Mouse (Mus musculus): ENCODE data around the gene Myo5c.

Myo5c gene

GRCm38 (mm10) chr9:75322099-75322885 lies 90.5 kb downstream of the Myo5c start:
- no peak for DNase-seq (ENCODE audit: low spot score in 2 of 2)

GRCm38 (mm10) chr9:75328047-75328446 lies 96.2 kb downstream of the Myo5c start:
- DNase-seq (ENCODE audit: low spot score in 2 of 2), result no peak

- DNase-seq (ENCODE audit: low spot score in 2 of 2), result no peak
Measured at GRCm38 (mm10) chr9:75330821-75331220, 99.0 kb downstream of the Myo5c start.

GRCm38 (mm10) chr9:75334440-75334839 lies 102.6 kb downstream of the Myo5c start:
- no peak for DNase-seq (ENCODE audit: low spot score in 2 of 2)

GRCm38 (mm10) chr9:75338016-75338415 lies 106.2 kb downstream of the Myo5c start:
- no peak for DNase-seq (ENCODE audit: low spot score in 2 of 2)

- DNase-seq (ENCODE audit: low spot score in 2 of 2), result no peak
Measured at GRCm38 (mm10) chr9:75342433-75342832, 110.6 kb downstream of the Myo5c start.

GRCm38 (mm10) chr9:75347458-75347857 lies 115.6 kb downstream of the Myo5c start, which contains the start of gene Bcl2l10:
Gene Bcl2l10 (plus strand): TSS chr9:75347758.
- DNase-seq (ENCODE audit: low spot score in 2 of 2), result no peak

DNA sequence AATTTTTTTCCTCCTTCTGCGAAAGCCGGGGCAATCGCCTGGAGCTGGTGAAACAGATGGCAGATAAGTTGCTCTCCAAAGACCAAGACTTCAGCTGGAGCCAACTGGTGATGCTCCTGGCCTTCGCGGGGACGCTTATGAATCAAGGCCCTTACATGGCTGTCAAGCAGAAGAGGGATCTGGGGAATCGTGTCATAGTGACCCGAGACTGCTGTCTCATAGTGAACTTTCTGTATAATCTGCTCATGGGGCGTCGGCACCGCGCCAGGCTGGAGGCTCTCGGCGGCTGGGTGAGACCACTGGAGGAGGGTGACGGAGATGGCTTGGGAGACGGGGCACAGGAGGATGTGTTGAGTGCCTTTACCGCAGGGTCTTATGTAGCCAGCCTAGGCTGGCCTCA lies 116.2 kb downstream of the Myo5c start:
- no peak for DNase-seq (ENCODE audit: low spot score in 2 of 2)

GRCm38 (mm10) chr9:75348641-75349040 lies 116.8 kb downstream of the Myo5c start:
- no peak for DNase-seq (ENCODE audit: low spot score in 2 of 2)

- no peak for DNase-seq (ENCODE audit: low spot score in 2 of 2)
Measured at GRCm38 (mm10) chr9:75353094-75353493, 121.3 kb downstream of the Myo5c start.

All from spleen, postnatal 4 days (tissue).